Mouse (Mus musculus) ES-Bruce4 (cell line): ENCODE results near the gene Dnajb12. TPM values are rescaled to one million over a fixed set of nuclear protein-coding genes. Genes with fewer than 3 reads are reported as not detected.

ENCODE experiments used
- H3K27ac ChIP-seq: 2 replicates; pipeline ENCODE4 v1.5.1; 2012; ENCODE audit warnings: low read length, inconsistent platforms; ENCODE audit not compliant: insufficient read depth
- H3K27me3 ChIP-seq: 2 replicates; pipeline ENCODE4 v1.6.1; 2012; ENCODE audit warnings: mild to moderate bottlenecking, low read length, inconsistent platforms; ENCODE audit not compliant: control insufficient read depth, poor library complexity, insufficient read depth, severe bottlenecking
- H3K36me3 ChIP-seq: 2 replicates; pipeline ENCODE4 v1.6.1; 2012; ENCODE audit warnings: inconsistent platforms, mild to moderate bottlenecking, low read length, moderate library complexity; ENCODE audit not compliant: control insufficient read depth, poor library complexity, insufficient read depth, severe bottlenecking
- H3K4me1 ChIP-seq: one replicate; pipeline ENCODE4 v1.8.1; 2011; ENCODE audit warnings: low read length; ENCODE audit not compliant: control insufficient read depth, insufficient read depth
- H3K4me3 ChIP-seq: 2 replicates; pipeline ENCODE4 v1.5.1; 2011; ENCODE audit warnings: low read depth, mild to moderate bottlenecking, low read length
- H3K9ac ChIP-seq: 2 replicates; pipeline ENCODE4 v1.6.1; 2012; ENCODE audit warnings: low read depth, mild to moderate bottlenecking, inconsistent platforms; ENCODE audit not compliant: poor library complexity, severe bottlenecking
- H3K9me3 ChIP-seq: replicated peaks from 2 replicates; pipeline ENCODE4 v1.6.1; 2012; ENCODE audit warnings: mild to moderate bottlenecking, low read length, inconsistent platforms; ENCODE audit not compliant: control insufficient read depth, poor library complexity, insufficient read depth, severe bottlenecking
- CTCF ChIP-seq: IDR thresholded peaks from one replicate; pipeline ENCODE4 v1.8.1; 2011; ENCODE audit warnings: low read depth, low read length
- EP300 ChIP-seq: IDR thresholded peaks from 2 replicates; pipeline ENCODE4 v1.6.1; 2011; ENCODE audit warnings: low read depth, low read length; ENCODE audit not compliant: insufficient read depth
- POLR2A ChIP-seq: IDR thresholded peaks from one replicate; pipeline ENCODE4 v1.8.1; 2011; ENCODE audit warnings: low read length; ENCODE audit not compliant: insufficient read depth
- polyA plus RNA-seq: library from polyadenylated mRNA; stranded (reverse); fragments of >200 nt; gene quantifications from 2 replicates; pipeline ENCODE4 v1.2.4, GENCODE M21; 2011; ENCODE audit warnings: low read depth; ENCODE audit not compliant: missing spikeins, insufficient read depth, insufficient read length

Dnajb12 gene
- polyA plus RNA-seq, 1 experiment, result 29.3 TPM

DNA sequence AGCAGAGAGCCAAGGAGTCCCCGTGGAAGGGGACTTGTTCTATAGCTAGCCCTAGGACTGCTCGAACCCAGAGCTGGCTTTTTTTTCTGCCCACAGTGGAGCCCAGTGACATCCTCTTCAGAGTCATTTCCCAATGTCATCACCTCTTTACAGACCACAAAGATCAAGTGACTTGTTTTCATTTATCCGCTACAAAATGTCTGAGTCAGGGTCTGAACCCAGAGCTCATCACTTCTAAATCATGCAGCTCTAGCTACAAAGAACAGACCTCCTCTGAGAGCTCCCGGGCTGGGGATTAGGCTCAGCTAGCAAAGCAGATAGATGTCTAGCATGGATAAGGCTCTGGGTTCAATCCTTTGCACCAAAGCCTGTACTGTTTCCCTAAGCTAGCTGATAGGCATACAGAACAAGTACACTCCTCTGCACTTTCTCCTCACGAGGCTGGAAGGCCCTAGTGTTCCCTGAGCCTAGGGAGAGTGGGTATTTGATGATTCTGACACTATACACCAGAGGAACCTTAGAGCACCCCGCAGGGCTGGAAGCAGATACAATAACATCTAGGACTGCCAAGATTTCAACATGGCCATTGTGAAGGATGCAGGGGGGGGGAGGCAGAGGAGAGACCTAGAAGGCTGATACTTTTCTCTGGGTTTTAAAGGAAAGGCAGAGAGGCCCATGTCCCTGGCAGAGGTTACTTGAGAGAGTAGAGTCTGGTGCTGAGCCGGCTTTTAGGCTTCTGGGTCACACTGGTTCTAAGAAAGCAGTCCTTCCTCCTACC lies 68.1 kb downstream of the Dnajb12 start:
- peaks cover 4% of the 10 kb centered on the region for H3K4me1 ChIP-seq

DNA sequence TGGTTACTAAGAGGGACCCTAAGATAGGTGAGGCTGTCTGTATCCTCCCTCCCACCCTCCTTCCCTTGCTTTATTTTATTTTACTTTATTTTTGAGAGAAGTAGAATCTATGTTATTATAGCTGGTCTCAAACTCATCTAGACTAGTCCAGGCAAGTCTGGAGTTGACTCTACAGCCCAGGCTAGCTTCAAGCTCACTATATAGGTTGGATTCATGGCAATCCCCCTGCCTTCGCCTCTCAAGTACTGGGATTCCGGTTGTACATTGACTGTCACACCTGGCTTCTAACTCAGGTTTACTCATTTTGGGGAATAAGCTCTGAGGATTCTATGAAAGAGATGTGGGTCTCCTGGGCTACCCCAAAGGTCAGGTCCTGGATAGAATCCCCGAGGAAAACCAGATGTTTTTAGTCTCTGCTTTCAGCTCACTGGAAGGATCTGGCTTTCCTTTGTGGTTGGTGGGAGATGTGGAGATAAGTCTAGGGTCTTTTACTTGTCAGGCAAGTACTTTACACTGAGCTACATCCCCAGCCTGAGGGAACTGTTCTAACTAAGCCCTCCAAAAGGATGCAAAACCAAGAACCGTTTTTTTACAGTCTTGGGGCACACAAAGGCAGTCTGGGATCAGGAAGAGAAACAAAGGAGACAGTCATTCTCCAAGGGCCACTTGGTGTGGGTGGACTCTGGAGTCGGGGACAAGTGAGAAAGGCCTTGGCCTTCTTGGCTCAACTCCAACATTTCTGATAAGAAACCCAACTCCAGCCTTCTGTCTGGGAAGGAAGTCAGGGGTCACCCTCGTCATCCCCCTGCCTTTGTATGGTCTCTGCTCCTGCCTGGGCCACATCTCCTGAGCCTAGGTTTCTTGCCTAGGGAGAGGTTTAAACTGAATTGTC lies 69.3 kb downstream of the Dnajb12 start:
- no peak overlapping the region for H3K9ac ChIP-seq
- no peaks in the 10 kb centered on the region for H3K9me3 ChIP-seq
- H3K27me3 ChIP-seq, result no peaks in the 10 kb centered on the region
- H3K27ac ChIP-seq, result peak overlapping the region; percentile 44
- H3K4me1 ChIP-seq, result peaks cover 4% of the 10 kb centered on the region
- no peak overlapping the region; the same call in 1 of the 2 replicates for H3K4me3 ChIP-seq
- H3K36me3 ChIP-seq, result peaks cover 13% of the 10 kb centered on the region
- TF ChIP-seq CTCF, result no peak
- no peak for TF ChIP-seq POLR2A
- no peak for TF ChIP-seq EP300

More for the DNA sequence above, 68.1 kb downstream of the Dnajb12 start:
- H3K27ac ChIP-seq, result no peak overlapping the region
- no peaks in the 10 kb centered on the region for H3K27me3 ChIP-seq
- no peaks in the 10 kb centered on the region for H3K9me3 ChIP-seq
- TF ChIP-seq POLR2A, result no peak
- no peak for TF ChIP-seq EP300
- no peak for TF ChIP-seq CTCF
- no peak overlapping the region for H3K4me3 ChIP-seq
- H3K36me3 ChIP-seq, result peaks cover 13% of the 10 kb centered on the region
- H3K9ac ChIP-seq, result no peak overlapping the region

Other genes with a start within 250 kb of the Dnajb12 start
- gene Micu1, start 177.1 kb upstream of the Dnajb12 start, polyA plus RNA-seq, result 22.9 and 26.2 TPM in 2 replicates
- gene Ddit4, start 72.3 kb downstream of the Dnajb12 start, polyA plus RNA-seq, result 172 and 176 TPM in 2 replicates
- gene Ascc1, start 123.2 kb downstream of the Dnajb12 start, polyA plus RNA-seq, result 52.9 and 53.7 TPM in 2 replicates
- 22.7 and 24.4 TPM in 2 replicates for gene Anapc16, start 123.6 kb downstream of the Dnajb12 start, polyA plus RNA-seq
- 10.8 and 11.0 TPM in 2 replicates for gene Spock2, start 226.7 kb downstream of the Dnajb12 start, polyA plus RNA-seq